Mouse (Mus musculus) midbrain, embryonic 16.5 days (tissue): Measurements from ENCODE around the gene Clic1. TPM values are rescaled to one million over a fixed set of nuclear protein-coding genes. Genes with fewer than 3 reads are reported as not detected.
A peak's percentile ranks its signal among the peaks of the same experiment; 100 is the strongest.
"Not testable (repeated sequence)": the region's sequence is repeated elsewhere in the genome, so short reads cannot be mapped to it uniquely, and the experiment has no call there.

Experiments
- ATAC-seq: fragments of 200-750 bp; cut with Nextera tagmentation; 2 replicates; pipeline ENCODE4 v1.8.0; 2017; ENCODE audit warnings: moderate TSS enrichment
- H3K27ac ChIP-seq: fragments of 300-500 bp; sonication (generic); 2 replicates; pipeline ENCODE4 v1.5.1; 2014; ENCODE audit warnings: mild to moderate bottlenecking, low read length, mixed read lengths
- H3K27me3 ChIP-seq: fragments of 300-500 bp; sonication (generic); 2 replicates; pipeline ENCODE4 v1.6.1; 2014; ENCODE audit warnings: low read depth, low read length, mixed read lengths; ENCODE audit not compliant: control insufficient read depth, insufficient read depth
- H3K36me3 ChIP-seq: fragments of 300-500 bp; sonication (generic); 2 replicates; pipeline ENCODE4 v1.6.1; 2014; ENCODE audit warnings: mild to moderate bottlenecking, low read length, moderate library complexity, mixed read lengths; ENCODE audit not compliant: control insufficient read depth, insufficient read depth
- H3K4me1 ChIP-seq: fragments of 300-500 bp; sonication (generic); 2 replicates; pipeline ENCODE4 v1.6.1; 2014; ENCODE audit warnings: mild to moderate bottlenecking, low read length, mixed read lengths; ENCODE audit not compliant: control insufficient read depth, insufficient read depth
- H3K4me2 ChIP-seq: fragments of 300-500 bp; sonication (generic); 2 replicates; pipeline ENCODE4 v1.6.1; 2014; ENCODE audit warnings: mild to moderate bottlenecking, low read length, mixed read lengths
- H3K4me3 ChIP-seq: fragments of 300-500 bp; sonication (generic); 2 replicates; pipeline ENCODE4 v1.5.1; 2014; ENCODE audit warnings: low read depth, mild to moderate bottlenecking, low read length, moderate library complexity, mixed read lengths
- H3K9ac ChIP-seq: fragments of 300-500 bp; sonication (generic); 2 replicates; pipeline ENCODE4 v1.6.1; 2014; ENCODE audit warnings: low read depth, low read length, mixed read lengths
- H3K9me3 ChIP-seq: fragments of 300-500 bp; sonication (generic); replicated peaks from 2 replicates; pipeline ENCODE4 v1.6.1; 2014; ENCODE audit warnings: mild to moderate bottlenecking, low read length, mixed read lengths; ENCODE audit not compliant: control insufficient read depth, poor library complexity, severe bottlenecking
- WGBS: fragments of 180-500 bp; shearing (Covaris S2); extraction: QIAGEN DNeasy Blood & Tissue Kit; methylation state at CpG from one replicate; pipeline ENCODE4 v1.1.7; 2014; 5-methylcytosine and 5-hydroxymethylcytosine counted together
- polyA plus RNA-seq: library from polyadenylated mRNA; unstranded; fragments of >200 nt; fragmentation: Nextera tagmentation; extraction: Ambion mirVana; gene quantifications from 2 replicates; pipeline ENCODE4 v1.2.1, GENCODE M21; 2015

The Clic1 gene
- polyA plus RNA-seq, 1 experiment from 2014 or later = 51.2 TPM

GRCm38 (mm10) chr17:35033703-35034102 is 16.1 kb upstream of the Clic1 start:
- 75% methylated on average over 1 of the region's 1 CpGs for WGBS
- H3K9ac ChIP-seq, H3K36me3 ChIP-seq, H3K27ac ChIP-seq, ATAC-seq, H3K4me3 ChIP-seq, H3K27me3 ChIP-seq, H3K4me1 ChIP-seq, H3K9me3 ChIP-seq, H3K4me2 ChIP-seq: not testable (repeated sequence)

GRCm38 (mm10) chr17:35034896-35035295 is 14.9 kb upstream of the Clic1 start:
- Histone ChIP-seq H3K27ac (no peak overlapping the region), H3K9me3 (no peaks in the 10 kb centered on the region), H3K4me1 (no peaks in the 10 kb centered on the region), H3K27me3 (no peaks in the 10 kb centered on the region), H3K9ac (no peak overlapping the region), H3K4me2 (no peak overlapping the region), H3K4me3 (no peak overlapping the region), H3K36me3 (no peaks in the 10 kb centered on the region)
- ATAC-seq = no peak
- 77% methylated on average over 6 of the region's 6 CpGs for whole genome bisulfite sequencing

GRCm38 (mm10) chr17:35039121-35039873 is 10.5 kb upstream of the Clic1 start:
- Histone ChIP-seq H3K4me3 (no peak overlapping the region), H3K4me2 (no peak overlapping the region), H3K9ac (no peak overlapping the region), H3K36me3 (no peaks in the 10 kb centered on the region), H3K27ac (no peak overlapping the region), H3K9me3 (no peaks in the 10 kb centered on the region), H3K27me3 (no peaks in the 10 kb centered on the region), H3K4me1 (no peaks in the 10 kb centered on the region)
- 89% methylated on average over 11 of the region's 11 CpGs for WGBS
- no peak for ATAC-seq

GRCm38 (mm10) chr17:35043794-35044193 is 6.0 kb upstream of the Clic1 start:
- Histone ChIP-seq H3K9me3 (no peaks in the 10 kb centered on the region), H3K9ac (no peak overlapping the region), H3K4me2 (no peak overlapping the region), H3K27ac (no peak overlapping the region), H3K36me3 (no peaks in the 10 kb centered on the region), H3K4me3 (no peak overlapping the region), H3K27me3 (no peaks in the 10 kb centered on the region), H3K4me1 (no peaks in the 10 kb centered on the region; the same call in 1 of the 2 replicates)
- ATAC-seq = no peak
- 92% methylated on average over 4 of the region's 4 CpGs for WGBS

GRCm38 (mm10) chr17:35044904-35045806 is 4.6 kb upstream of the Clic1 start:
- ATAC-seq = no peak
- WGBS = 88% methylated on average over 7 of the region's 7 CpGs
- Histone ChIP-seq H3K36me3 (no peaks in the 10 kb centered on the region), H3K27ac (no peak overlapping the region), H3K9ac (no peak overlapping the region; the same call in 1 of the 2 replicates), H3K4me1 (peaks cover 6% of the 10 kb centered on the region; the same call in 1 of the 2 replicates), H3K4me3 (no peak overlapping the region; the same call in 1 of the 2 replicates), H3K9me3 (no peaks in the 10 kb centered on the region), H3K27me3 (no peaks in the 10 kb centered on the region), H3K4me2 (peak overlapping the region; percentile 100)

- Histone ChIP-seq H3K27ac (peak overlapping the region; percentile 64), H3K9ac (peak overlapping the region; percentile 86), H3K4me1 (peaks cover 7% of the 10 kb centered on the region), H3K9me3 (no peaks in the 10 kb centered on the region), H3K27me3 (no peaks in the 10 kb centered on the region), H3K4me3 (peak overlapping the region; percentile 67), H3K4me2 (peak overlapping the region; percentile 100), H3K36me3 (no peaks in the 10 kb centered on the region)
- WGBS = 6% methylated on average over 41 of the region's 48 CpGs
- peak; percentile 84 for ATAC-seq
Observed at GRCm38 (mm10) chr17:35045807-35046680, 3.7 kb upstream of the Clic1 start.

- Histone ChIP-seq H3K4me3 (peak within 1 kb of the TSS; percentile 67), H3K27me3 (no peaks in the 10 kb centered on the region), H3K9me3 (no peaks in the 10 kb centered on the region), H3K4me2 (peak within 1 kb of the TSS; percentile 100), H3K36me3 (no peaks in the 10 kb centered on the region), H3K27ac (peak within 1 kb of the TSS; percentile 64), H3K9ac (peak within 1 kb of the TSS; percentile 86), H3K4me1 (peaks cover 11% of the 10 kb centered on the region)
- 3% methylated on average over 33 of the region's 33 CpGs for WGBS
- ATAC-seq = peak; percentile 99
Observed at GRCm38 (mm10) chr17:35046681-35047455, 2.9 kb upstream of the Clic1 start, which contains the start of gene Msh5. TSS of gene Msh5 (minus strand) at chr17:35046745.

- Histone ChIP-seq H3K27me3 (no peaks in the 10 kb centered on the region), H3K4me1 (peaks cover 11% of the 10 kb centered on the region), H3K9me3 (no peaks in the 10 kb centered on the region), H3K27ac (no peak overlapping the region), H3K36me3 (no peaks in the 10 kb centered on the region), H3K4me3 (no peak overlapping the region), H3K4me2 (no peak overlapping the region), H3K9ac (no peak overlapping the region)
- ATAC-seq = no peak
- 64% methylated on average over 1 of the region's 1 CpGs for WGBS
Observed at GRCm38 (mm10) chr17:35047688-35048087, 2.1 kb upstream of the Clic1 start.
